Mouse (Mus musculus): ENCODE measurements around the gene Ankrd9. TPM values are rescaled to one million over a fixed set of nuclear protein-coding genes. Genes with fewer than 3 reads are reported as not detected.

Ankrd9 gene
- 17.8 and 23.6 TPM in 2 replicates for polyA plus RNA-seq (2015; fragmentation: Nextera tagmentation; extraction: Ambion mirVana)

DNA sequence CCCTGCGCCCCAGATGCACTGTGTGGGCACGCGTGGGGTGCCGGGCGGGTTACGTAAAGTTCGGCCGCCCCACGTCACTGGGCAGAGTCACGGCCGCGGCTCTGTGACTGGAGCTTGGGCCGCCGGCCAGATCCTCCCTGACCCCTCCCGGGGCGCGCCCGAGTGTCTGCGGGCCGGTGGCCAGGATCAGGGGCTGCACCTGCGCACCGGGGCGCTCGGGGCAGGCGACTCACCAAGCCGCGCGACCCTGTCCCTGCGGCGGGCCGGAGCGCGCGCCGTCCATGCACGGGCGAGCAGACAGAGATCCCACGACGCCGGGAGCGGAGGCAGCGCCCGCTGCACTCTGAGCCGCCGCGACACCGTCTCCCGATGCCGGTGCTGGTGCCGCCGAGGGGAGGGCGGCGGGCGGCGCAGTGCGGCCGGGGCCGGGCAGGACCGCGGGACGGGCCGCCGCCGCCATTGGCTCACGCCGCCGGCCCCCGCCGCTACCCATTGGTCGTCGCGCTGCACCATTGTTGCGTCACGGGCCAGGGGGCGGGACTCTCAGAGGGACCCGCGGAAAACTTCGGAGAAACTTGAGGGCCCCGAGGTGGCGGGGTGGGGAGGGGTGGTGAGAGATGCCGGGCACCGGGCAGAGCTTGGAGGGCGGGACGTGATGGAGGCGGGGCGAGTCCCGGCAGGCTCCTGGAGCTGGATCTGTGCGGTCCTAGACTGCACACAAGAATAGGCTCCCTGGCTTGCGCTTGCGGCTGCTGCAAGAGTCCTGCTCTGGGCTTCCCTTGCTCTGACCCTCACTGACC, at the start of gene Ankrd9:
Ankrd9 (minus strand) TSS at position 434 of the 800 bp plus-strand sequence.

Other genes starting within 250 kb of the Ankrd9 start
- gene Wdr20, start 241.1 kb downstream of the Ankrd9 start, polyA plus RNA-seq (2015; fragmentation: Nextera tagmentation; extraction: Ambion mirVana) = 12.2 and 15.0 TPM in 2 replicates
- 0.53 and 1.3 TPM in 2 replicates for gene Mok, start 138.1 kb downstream of the Ankrd9 start, polyA plus RNA-seq (2015; fragmentation: Nextera tagmentation; extraction: Ambion mirVana)
- 4.6 and 4.8 TPM in 2 replicates for gene Zfp839, start 128.8 kb downstream of the Ankrd9 start, polyA plus RNA-seq (2015; fragmentation: Nextera tagmentation; extraction: Ambion mirVana)
- gene Cinp, start 89.9 kb downstream of the Ankrd9 start, polyA plus RNA-seq (2015; fragmentation: Nextera tagmentation; extraction: Ambion mirVana) = 46.7 and 48.7 TPM in 2 replicates
- gene Tecpr2, start 89.8 kb downstream of the Ankrd9 start, polyA plus RNA-seq (2015; fragmentation: Nextera tagmentation; extraction: Ambion mirVana) = 1.3 and 1.6 TPM in 2 replicates
- gene Rcor1, start 60.3 kb upstream of the Ankrd9 start, polyA plus RNA-seq (2015; fragmentation: Nextera tagmentation; extraction: Ambion mirVana) = 5.1 and 6.0 TPM in 2 replicates
- gene Traf3, start 187.3 kb upstream of the Ankrd9 start, polyA plus RNA-seq (2015; fragmentation: Nextera tagmentation; extraction: Ambion mirVana) = 4.8 and 5.9 TPM in 2 replicates
- gene 4930595D18Rik, start 205.5 kb upstream of the Ankrd9 start, polyA plus RNA-seq (2015; fragmentation: Nextera tagmentation; extraction: Ambion mirVana) = not detected in 2 replicates